Mouse (Mus musculus) induced T-regulatory cell, adult 2 months (primary cell): Measurements from ENCODE around the gene Crip2.

Experiments
- DNase-seq: peaks from one replicate; pipeline ENCODE4 v3.0.0-alpha.2; 2012; ENCODE audit warnings: low read depth

Gene Crip2

DNA sequence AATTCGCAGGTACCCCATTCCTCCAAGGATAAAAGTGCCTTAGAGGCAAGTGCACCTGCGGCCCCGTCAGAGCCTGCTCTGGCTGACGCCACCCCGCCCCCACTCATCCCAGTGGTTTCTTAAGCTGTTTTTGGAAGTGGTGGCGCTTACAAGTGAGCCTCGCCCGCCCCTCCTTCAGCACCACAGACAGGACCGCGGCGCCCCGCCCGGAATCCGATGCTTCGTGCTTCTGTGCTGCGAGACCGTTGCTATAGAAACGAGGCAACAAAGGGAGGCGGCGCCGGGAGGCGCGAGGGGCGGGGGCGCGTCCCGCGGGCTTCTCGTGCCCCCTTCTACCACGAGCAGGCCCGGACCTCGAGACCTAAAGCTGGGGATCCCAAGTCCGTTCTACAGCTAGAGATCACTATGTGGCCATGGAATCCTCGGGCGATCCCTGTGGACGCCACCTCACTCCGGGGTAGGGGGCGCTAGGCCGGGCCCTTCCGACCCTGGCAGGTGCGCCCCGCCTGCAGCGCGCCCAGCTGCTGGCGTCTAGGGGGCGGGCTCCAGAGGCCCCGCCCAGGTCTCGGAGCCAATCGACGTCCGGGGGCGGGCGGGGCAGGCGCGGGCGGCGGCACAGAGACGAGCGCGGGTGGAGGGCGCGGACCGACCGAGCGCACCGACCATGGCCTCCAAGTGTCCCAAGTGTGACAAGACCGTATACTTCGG lies at the start of gene Crip2:
Gene Crip2, plus strand, starts transcription at position 329 of the 708 bp plus-strand sequence.
- DNase-seq = peak; percentile 95

DNA sequence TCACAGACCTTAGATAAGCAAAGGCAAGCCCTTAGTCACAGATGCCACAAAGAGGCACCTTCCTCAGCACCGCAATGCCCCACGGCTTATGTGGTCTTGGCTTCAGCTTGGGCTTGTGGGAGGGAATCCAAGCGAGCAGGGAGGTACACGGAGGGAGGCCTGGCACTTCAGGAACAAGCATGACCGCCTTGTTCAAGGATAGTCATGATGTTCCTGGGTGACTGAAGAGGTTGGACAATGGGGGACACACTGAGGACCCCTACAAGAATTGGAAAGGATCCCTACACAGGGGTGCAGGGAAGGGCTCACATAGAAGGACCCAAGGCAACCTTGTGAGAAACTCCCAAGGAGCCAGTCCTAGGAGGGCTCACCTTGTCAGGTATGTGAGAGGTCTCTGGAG lies 43.0 kb upstream of the Crip2 start:
- no peak for DNase-seq

DNA sequence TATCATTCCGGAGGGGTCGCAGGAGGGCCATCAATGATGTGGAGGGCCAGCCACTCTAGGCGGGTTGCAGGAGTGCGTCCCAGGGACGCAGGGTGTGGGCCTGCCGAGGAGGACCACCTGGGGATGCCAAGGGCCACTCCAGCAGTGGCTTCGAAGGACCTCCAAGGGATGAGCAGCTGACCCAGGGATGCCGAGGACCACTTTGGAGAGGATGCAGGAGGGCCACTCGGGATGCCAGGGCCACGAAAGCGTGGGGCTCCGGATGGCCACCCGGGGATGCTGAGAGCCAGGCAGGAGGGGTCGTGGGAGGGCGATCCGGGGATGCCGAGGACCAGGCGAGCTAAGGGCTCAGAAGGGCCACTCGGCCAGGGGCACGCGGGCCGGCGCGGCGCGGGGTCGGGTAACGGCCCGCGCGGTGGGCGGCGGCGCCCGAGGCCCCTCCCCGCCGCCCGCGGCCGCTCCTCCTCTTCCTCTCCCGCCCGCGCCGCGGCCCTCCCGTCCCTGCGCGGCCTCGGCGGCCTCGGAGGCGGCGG lies 42.2 kb upstream of the Crip2 start, which contains the start of gene Mta1:
Gene Mta1, plus strand, starts transcription at position 530 of the 533 bp plus-strand sequence.
- DNase-seq = peak; percentile 77

DNA sequence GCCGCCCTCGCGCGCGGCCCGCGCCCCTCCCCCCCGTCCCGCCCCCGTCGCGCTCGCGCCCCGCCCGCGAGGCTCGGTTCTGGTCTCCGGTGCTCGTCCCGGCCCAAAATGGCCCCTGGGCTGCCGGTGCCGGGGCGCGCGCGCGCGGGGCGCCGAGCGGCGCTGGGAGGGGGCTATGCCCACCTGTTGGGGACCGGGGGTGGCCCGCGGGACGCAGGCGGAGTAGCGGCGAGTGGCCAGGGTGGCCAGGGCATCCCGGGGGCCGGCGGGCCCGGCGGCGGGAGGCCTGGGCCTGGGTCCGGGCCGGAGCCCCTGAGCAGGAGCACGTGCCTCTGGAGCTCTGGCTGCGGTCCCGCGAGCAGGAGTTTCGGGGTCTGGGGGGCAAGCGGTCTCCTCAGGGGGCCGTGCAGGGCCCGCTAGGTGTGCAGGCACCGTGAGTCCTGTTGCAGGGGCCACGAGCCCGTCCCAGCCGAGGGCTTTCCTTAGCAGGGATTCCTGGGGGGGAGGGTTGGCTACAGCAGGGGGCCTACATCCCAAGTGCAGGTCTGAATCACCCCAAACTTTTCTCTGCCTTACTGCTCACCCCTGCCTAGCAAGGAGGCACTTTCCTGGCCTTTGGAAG lies 41.4 kb upstream of the Crip2 start:
- peak; percentile 59 for DNase-seq

DNA sequence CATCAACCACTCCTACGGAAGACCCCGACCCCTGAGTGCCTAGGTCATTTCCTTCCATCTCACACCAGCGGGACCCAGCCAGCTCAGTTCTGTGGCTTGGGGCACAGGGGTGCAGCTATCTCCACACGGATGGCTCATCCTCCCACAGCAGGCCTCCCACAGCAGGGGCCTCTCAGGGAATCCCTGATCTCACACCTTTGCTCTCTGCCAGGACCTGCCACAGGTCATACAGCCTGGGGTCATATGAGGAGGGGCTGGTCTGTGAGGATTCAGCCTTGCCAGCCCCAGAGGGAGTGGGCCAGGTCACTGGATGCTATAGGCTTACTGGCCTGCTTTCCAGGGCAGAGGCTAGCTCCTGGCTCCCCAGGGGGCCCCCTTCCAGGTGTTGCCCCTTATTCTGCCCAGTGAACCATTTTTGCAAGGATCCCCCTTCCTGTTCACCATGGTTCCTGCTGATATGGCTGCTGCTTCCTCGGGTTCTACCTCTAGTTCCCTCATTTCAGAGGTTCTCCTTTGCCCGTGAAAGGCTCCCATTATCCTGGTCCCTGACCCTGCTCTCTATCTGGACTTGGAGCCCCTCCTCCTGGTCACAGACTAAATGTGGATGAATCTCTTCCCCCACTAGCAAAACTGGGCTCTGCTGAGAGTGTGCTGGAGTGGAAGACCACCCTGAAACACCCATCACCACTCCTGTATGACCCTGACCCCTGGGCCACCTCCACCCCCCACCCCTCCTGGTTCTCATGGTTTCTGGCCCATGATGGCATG lies 40.4 kb upstream of the Crip2 start:
- DNase-seq = peak; percentile 40

DNA sequence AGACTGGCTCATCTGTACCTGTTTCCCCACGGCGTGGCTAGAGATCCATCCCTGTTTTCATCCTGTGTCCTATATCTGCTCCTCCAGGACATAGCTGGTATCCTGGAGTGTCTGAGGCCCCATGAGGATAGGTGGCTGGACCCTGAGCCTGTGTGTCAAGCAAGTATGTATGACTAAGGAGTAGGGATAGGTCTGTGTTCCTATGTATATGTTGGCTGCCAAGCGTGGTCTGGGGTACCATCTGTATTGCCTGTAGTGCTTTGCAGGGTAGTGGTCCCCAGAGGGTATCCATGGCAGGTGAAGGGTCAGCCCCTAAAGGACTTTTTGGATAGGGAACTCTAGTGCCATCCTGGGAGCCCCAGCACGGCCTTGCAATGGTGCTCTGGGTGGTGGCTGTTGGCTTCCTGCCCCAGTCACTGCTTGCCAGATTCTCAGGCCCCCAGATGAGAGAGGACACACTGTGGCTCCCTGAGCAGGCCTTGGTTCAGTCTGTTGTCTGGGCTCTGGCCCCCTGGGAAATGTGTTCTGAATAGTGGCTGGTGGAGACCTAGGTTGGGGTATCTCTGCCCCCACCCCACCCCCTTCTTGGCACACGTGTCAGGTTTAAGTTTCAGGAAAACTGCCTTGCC lies 39.5 kb upstream of the Crip2 start:
- DNase-seq = peak; percentile 27

DNA sequence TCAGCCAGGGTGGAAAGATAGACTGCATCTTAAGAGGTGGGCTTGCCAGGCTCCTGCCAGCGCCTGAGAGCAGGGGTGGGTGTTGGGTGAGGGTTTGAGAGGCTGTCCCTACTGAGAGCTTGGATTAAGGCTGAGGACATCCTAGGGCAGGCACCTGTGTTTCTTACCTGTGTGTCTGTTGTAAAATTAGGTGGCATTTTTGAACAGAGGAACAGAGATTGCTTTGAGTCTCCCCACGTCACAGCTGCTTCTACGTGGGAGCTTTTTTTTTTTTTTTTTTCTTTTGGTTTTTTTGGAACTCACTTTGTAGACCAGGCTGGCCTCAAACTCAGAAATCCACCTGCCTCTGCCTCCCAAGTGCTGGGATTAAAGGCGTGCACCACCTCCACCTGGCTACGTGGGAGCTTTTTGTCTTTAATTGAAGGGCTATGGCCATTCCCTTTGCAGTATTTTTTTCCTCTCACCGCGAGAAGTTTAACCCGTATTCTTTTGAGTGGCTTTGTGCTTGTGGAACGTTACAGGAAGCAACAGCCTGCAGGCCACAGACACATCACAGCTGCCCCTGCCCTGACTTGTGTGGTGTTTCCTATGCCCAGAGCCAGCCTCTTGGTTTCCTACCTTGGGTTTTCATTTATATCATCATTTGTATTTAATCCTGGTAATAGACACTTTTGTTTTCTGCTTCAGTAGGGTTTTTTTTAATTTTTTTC lies 38.6 kb upstream of the Crip2 start:
- DNase-seq = peak; percentile 53

DNA sequence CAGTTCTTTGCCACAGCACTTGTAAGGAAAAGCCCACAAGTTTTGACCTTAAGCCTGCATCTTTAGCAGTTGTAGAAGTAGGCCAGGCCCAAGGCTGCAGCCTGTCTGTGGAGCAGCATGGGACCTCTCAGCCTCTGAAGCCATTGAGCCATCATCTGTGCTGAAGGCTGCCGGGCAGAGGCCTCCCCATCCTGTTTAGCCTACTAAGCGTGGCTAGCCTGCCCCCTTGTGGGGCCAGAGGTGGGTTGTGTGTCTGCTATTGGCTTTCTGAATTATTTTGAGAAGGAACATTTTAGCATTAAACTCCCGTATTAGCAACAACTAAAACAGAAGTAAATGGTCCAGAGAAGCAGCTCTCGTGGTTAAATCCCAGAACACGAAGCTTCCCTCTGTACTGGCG lies 37.6 kb upstream of the Crip2 start:
- peak; percentile 87 for DNase-seq

DNA sequence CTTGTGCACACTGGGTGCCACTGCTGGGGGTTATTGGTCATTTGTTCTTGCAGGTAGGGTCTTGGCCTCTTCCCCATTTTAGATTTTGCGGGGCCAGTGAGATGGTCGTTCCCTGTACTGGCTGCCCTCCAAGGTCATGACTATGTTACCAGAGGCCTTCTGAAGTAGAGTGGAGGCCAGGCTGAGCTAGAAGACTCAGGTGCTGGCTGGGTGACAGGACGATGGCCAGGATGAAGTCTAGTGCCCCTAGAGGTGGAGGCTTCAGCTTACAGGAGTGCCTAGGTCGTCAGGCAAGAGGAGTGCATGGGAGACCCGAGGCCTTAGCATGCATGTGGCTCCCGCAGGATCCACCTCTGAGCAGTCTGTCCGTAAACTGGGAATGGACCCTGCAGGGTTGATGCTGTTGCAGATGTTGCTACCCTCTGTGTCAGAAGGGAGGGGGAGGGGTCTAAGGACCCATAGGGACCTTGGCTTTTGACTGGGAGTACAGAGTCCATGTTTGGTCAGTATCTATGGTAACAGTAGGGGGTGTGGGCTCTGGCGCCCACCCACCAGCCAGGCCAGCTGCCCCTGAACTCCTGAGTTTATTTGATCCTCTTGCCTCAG lies 36.1 kb upstream of the Crip2 start:
- DNase-seq = peak; percentile 60

DNA sequence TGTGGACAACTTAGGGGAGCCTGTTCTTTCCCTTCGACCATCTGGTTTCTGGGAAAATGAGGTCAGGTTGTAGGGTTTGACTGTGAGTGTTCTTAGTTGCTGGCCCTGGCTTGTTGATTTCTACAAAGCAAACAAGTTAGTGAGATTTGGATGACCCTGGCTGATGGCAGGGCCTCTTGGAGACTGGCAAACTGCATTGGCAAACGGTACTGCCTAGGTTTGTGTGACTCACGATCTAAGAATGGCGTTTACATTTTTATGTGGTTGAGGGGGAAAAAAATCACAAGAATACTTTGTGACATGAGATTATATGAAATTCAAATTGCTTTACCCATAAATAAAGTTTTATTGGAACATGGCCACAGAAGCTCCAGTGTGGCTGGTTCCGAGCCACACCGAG lies 33.6 kb upstream of the Crip2 start:
- no peak for DNase-seq

DNA sequence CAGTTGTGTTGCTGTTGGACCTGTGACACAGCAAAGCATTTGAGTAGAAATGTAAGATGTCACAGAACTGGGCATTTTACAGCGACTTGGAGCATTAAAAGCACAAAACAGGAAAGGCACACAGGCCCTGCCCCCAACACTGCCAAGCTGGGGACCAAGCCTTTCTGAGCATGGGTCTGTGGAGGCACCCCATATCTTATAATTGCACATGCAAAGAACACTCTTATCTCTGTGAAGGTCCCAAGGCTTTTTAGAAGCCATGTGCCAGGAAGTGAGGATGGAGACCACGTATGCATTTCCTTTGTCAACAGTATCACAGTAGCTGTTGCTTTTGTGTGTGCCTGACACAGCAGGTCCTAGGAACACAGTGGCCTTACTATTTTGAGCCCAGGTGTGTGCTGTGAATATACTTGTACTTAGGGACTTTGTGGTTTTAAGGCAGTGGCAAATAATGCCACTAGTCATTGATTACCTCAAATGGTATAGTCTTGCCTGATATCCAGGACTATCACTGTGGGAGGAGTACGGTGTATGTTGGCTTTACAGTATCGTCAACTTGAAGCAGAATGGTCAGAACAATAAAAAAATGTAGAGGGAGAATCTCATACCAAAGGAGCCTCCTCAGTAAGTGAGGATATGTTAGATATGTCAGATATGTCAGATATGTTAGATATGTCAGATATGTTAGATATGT lies 32.5 kb upstream of the Crip2 start:
- DNase-seq = peak; percentile 22

DNA sequence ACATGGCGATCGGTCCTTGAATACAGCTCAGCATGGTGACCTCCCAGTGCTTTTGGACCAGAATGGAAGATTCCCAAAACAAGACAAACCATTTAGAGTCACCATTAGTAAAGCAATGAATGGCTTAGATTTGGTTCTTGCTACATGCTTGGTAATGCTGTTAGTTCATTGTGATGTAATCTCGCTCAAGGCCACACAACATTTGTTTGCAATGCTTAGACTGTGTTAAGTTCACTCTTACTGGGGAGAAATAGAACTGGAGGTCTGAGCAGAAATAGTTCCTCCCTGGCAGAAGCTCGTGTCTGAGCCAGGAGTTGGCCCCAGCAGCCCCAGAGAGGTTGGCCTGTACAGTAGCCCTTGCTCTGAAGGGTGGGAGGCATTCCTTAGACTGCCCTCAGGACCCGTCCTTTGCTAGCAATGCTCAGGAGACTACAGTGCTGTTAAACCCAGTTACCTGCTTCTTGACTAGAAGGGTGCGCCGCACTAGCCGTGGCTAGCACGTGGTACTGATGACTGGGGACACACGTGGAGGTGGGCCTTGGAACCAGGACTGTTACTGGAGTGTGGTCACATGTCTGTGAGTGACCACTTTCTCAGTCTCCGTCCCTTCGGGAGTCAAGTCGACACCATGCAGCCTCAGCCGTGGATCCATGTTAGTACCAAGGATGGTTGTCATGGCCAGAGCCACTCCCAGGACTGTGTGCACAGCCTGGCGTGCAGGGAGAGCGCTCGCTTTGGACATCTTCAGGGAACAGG lies 31.3 kb upstream of the Crip2 start:
- DNase-seq = no peak

DNA sequence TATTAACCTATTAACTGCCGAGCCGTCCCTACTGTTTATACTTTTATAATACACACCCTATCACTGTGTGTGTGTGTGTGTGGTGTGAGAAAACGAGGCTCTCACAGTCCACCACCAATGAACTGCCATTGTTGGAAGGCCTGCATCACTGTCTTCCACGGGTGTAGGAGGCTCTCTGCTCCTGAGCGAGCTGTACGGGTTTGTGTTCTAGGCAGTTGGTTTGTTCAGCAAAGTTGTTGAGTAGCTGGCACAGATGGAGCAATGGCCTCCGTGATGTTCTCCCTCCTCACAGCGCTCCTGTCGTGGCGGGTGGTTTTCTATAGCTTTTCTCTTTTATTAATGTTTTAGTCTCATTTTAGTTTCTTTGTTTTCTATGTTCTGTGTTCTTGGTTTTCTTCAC lies 30.2 kb upstream of the Crip2 start:
- no peak for DNase-seq

DNA sequence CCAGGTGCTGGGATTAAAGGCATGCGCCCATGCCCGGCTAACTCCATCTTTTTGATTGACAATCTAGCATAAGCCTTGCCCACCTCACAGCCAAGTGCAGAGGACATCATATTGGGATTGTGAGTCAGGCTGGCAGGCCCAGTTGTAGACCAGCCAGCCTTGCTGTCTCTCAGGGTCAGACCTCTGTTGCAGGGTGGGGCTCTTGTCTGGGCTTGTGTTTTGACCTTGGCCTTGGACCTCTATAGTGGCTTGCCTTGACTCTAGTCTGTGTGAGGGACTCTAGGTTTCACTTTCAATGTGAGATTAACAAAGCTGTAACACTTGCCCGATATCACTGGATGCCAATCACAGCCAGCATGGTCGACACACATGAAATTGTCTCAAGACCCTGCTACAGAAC lies 25.9 kb upstream of the Crip2 start:
- DNase-seq = no peak

DNA sequence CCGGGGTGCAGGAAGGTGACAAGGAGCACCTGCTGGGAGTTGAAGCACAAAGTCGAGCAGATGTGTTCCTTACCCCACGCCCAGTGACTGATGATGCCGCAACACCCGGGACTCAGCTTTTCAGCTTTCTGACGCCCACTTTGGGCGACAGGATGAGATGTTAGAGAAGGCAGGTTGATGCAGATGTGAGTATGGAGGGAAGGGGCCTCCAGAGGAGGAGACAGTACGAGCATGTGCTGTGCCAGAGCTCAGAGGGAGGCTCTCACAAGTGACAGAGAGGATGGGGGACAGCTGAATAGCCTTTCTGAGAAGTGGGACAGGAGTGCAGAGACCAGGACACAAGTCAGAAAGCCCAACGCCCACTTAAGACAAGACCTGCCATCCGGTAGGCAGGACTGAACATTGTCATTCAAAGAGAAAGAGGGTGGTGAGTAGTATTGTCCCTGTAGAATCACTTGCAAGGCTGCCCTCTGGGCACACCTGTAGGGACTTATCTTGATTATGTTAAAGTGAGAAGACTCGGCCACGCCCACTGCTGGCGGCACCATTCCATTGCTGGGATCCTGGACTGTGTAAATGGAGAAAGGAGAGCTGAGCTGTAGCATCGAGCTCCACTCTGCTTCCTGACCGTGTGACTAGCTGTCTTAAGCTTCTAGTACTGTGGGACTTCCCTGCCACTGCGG lies 25.0 kb upstream of the Crip2 start:
- no peak for DNase-seq

DNA sequence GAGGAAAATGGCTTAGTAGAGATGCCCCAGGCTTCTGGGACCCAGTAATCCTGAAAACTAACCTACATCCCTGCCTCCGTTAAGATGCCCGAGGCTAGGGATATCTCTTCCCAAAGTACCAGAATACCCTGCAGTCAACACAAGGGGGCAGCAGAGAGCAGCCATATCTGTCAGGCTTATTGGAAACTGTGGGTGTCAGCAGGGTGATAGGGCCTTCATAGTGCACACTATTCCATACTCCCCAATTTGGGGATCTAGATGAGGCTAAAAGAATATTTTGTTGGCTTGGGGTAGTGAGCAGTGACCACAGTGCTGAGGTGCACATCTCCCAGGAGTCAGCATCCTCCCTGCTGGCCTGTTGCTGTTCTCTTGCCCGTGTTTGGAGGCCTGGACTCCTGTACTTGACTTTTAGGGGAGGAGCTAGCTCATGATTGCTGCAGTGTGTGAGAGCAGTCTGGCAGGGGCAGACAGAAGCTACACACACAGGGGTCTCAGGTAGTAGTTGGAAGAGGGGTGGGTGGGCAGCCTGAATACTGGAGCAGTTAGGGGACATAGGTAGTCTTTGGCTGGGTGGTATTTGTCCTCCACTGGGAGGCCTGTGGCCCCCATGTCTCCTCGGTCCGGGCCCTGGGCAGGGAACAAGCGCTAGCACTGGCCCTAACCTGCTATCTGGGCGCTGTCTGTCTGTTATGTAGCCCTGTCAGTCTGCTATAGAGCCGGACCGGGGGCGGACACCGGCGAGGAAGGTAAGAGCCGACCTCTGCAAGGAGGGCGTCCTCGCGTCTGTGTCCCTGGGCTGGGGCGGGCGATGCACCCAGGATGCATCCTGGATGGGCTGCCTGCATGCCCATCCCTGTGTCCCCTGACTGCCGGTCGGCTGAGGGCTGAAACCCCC lies 20.3 kb upstream of the Crip2 start:
- DNase-seq = peak; percentile 88

DNA sequence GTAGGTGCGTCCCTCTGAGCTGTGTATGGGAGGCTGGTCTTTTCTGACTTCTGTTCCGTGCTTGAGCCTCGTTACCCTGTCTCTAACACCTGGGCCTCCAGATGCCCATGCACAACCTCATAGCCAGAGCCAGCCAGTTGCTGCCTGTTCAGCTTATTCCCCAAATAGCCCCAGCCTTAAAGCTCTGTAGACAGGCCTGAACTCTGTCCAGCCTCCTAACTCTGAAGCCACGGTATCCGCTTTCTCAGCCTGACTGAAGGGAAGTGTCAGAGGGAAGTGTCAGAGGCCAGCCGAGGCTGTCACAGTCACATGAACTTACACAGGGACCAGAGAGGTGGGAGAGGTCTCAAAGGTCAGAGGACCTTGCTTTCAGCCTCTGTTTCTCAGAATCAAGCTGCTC lies 15.3 kb upstream of the Crip2 start:
- no peak for DNase-seq

DNA sequence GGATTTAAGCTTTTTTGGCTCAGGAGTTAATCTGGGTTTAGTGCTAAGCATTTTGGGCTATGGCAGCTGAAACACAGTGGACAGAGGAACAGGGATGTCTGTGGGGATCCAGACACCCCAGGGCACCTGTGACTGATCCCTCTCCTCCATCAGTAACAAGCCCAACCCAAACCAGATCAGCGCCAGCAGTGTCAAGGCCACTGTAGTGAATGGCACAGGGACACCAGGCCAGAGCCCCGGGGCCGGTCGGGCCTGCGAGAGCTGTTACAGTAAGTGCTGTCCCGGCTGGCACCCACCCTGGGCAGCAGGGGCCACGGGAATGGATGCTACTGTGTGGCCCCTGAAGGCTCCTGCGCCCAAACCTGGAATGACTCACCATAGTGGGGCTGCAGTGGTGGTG lies 9.3 kb upstream of the Crip2 start:
- no peak for DNase-seq
